Mouse (Mus musculus): Measurements from ENCODE around the gene Gnpat.

Gnpat gene

DNA sequence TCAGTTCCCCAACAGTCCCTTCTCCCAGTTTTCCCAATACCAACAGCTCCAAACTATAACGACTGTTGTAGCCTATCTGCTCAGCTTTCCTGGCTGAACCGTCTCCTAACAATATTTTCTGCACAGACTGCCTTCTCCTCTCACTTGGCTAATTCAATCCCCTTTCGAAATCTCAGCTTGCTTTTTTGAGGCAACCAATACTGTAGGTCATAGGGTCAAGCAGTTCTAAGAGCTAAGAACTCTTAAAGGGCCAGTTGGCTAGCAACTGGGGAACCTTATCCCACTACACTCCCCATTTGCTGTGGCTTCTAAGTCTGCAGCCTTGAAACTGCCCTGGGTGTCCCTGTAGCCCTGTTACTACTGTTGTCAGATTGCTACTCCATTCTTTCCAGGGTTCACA, 17.7 kb upstream of the Gnpat start:
- WGBS = 77% methylated on average over 3 of the region's 3 CpGs

DNA sequence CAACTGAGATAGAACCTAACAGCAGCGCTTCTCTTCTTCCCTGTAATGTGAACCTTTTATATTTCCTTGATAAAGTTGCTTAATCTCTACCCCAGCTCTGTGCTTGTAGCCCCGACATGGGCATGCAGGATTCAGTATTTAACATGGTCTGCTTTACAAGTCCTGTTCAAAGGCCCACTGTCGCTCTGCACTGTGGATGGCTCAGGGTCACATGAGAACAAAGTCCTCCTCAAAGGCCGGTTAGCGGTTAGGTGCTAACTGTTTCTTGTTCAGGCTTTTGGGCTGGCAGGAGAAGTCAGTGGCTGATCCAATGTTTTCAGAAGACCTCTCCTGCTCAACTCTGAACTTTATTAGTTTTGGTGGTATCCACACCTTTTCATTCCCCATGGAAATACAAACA, 17.3 kb upstream of the Gnpat start:
- WGBS = 91% methylated on average over 5 of the region's 5 CpGs

DNA sequence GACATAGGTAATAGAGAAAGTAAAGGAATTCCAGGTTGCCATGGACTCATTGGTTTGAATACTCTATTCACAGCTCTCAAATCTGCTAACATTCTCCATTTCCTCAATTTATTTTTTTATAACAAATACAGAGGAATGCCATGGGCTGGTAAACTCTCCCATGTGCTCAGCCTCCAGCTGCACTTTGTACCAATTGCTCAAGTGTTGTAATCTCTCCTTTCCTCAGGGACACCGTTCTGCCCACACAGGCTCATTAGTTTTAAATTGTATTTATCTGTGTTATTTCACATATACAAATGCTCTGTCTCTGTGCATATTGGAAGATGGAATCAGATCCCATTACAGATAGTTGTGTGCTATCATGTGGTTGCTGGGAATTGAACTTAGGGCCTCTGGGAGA, 9.3 kb upstream of the Gnpat start:
- WGBS = 95% methylated on average over 1 of the region's 1 CpGs

DNA sequence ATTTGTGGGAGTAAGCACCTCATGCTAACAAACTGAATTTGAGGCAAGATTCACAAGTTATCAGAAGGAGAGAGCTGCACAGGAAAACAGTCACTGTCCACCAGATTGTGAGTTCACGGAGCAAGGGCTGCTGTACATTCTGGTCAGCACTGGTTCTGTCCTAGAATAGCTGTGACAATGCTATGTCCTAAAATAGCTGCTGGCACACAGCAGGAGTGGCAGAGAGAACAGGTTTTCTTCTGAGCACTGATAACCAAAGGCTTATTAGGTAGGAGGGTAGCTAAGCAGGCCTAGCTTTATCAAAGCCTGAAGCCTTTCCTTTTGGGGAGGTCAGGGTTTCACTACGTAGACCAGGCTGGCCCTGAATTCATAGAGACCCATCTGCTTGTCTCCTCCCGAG, 2.6 kb upstream of the Gnpat start:
- 73% methylated on average over 3 of the region's 3 CpGs for WGBS

DNA sequence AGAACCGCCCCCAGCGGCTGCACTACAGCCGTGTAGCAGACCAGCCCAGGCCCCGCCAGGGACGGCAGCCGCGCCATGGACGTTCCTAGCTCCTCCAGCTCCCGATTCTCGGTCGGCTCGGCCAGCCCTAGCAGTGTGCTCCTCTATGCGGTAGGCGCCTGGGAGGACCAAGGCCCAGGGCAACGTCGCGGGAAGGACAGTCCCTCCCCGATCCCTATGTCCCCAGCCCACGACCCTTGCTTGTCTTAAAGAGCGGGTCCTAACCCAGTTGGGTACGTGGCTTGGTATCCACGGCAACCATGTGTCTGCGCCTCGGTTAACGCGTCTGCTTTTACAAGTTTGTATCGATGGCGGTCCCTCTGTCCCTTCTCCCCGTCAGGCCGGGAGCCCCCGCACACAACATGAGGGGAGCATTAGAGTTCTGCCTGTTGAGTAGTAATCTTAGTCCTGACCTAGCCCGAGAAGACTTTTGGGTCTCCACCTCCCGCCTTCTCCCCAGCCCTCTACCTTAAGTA, 387 bp downstream of the Gnpat start:
- WGBS = under 1% methylated on average over 33 of the region's 33 CpGs

DNA sequence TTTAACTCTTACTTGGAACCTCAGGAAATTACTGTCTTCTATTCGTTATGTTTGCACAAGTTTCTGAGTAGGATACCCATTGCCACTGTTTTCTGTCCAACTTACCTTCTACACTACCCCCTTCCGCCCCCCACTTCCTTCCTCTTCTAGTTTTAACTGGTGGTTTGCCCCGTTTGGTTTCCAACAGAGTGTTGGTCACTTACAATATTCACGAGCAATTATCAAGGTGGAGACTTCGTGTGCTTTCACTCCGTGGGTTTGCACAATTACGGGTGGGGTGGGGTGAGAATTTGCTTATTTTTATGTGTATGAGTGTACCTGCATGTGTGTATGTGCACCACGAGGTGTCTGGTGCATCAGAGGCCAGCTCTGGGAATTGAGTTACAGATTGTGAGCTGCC, 896 bp downstream of the Gnpat start:
- 11% methylated on average over 8 of the region's 8 CpGs for WGBS

DNA sequence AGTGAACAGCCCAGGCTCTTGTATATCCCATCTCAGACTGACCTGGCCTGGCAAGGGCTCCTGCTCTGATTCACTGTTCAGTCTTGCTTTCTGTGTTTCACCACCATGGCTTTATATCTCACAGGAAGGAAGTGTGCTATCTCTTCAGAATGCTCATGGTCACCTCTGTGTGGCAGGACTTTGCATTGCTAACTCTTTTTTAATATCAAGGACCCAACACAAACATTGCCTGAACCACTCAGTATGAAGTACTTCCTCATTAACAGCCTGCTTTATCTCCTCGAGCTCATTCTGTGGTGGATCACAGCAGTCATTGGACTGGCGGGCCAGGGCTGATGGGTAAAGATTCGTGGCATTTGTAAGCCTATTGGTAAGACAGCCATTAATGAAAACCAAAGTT, 3.8 kb downstream of the Gnpat start:
- WGBS = 83% methylated on average over 3 of the region's 3 CpGs

DNA sequence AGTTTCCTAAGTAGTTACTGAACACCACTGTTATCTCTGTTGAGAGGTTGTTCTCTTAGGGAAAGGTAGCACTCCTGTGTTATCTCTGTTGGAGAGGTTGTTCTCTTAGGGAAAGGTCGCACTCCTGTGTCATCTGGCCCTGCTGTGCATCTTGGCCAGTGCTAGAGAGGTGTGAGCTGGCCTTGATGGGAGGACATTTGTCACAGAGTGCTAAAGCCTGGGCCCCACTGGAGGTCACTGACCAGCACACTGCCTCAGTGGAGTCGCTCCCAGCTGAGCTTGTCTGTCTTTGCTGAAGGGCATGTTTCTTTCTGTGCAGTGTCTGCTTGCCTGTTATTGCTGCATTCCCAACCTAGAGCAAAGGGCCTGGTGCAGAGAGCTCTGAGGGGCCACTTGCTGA, 4.3 kb downstream of the Gnpat start:
- 94% methylated on average over 2 of the region's 2 CpGs for WGBS

DNA sequence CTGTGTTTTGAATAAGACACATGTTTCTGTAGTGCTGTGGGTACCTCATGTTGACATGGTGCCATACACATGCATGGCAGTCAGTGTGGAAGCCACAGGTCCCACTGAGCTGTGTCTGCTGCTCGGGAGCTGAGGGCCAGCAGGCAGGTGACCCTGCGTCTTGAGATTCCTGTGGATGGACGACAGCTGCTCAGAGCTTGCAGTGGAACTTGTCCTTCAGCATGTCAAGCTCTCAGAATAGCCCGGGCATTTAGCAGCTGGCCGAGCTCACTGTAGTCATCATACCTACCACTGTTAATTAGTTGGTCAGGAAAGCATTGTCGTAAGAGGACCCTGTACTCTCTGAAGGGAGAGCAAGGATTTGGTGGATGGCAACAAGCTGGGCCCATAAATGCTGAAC, 6.9 kb downstream of the Gnpat start:
- WGBS = 89% methylated on average over 6 of the region's 6 CpGs

DNA sequence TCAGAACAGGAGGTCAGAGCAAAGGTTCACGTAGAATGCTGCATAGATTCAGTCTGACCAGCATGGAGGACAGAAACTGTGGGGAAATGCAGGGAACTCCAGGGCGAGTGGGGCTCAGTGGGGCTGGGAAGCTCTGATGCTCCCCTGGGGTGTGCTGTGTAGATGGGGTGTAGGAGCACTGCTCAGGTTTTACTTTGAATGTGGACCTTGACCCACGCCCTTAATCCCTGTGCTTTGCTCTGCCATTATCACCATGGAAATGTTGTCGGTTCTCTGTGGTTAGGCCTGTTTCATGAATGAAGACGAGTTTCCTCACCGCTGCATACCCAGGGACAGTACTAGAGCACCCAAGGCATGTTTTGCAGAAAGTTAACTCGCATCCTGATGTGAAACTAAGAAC, 8.6 kb downstream of the Gnpat start:
- WGBS = 95% methylated on average over 7 of the region's 7 CpGs

DNA sequence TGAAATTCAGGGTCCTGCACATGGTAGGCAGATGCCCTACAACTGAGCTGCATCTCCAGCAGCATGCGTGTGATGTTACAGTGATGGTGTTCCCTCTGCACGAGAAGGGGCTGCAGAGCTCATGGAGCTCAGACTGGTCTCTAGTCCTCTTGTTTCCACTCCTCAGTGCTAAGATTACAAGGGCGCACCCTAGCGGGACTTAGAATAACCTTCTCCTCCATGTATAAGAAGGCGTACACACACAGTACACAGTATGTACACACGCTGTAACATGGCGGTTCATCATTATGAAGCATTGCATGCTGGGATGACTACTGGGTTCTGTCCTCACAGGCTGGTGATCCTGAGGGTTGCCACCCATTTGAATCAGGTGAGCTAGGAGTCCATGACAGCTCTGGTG, 9.2 kb downstream of the Gnpat start:
- WGBS = 95% methylated on average over 7 of the region's 7 CpGs

DNA sequence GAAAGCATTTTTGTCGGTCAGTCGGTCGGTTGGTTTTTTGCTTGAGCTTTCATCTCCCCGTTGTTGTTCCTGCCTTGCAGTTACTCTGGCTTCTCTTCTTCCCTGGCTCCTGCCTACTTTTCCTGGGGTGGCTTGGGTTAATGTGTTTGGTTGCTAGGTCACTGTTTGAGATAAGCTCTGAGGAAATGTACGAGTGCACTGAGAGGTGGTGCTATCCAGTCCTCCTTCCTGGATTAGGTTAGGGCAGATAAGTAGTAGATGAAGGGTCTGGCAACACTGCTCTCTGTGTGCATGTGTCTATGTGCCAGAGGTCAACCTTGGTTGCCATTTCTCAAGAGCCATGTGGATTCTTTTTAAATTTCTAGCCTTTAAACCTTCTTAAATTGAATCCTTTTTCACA, 9.9 kb downstream of the Gnpat start:
- 91% methylated on average over 5 of the region's 5 CpGs for WGBS

DNA sequence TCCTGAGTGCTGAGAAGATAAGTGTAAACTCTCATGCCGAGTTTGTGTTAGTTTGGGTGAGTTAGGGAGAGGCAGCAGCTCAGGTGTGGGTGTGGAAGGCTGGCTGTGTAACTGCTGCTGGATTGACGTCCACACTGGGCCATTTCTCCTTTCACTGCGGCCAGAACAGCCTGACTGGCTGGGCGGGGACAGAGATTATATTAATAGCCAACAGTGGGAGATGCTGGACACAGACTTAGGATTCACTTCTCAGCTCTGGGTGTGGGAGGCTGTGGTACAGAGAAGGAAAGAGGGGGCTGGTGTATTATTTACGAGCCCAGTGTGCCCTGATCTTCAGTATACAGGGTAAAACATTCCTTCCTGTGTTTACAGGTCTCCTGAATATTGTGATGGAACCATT, 15.3 kb downstream of the Gnpat start:
- WGBS = 62% methylated on average over 5 of the region's 5 CpGs

DNA sequence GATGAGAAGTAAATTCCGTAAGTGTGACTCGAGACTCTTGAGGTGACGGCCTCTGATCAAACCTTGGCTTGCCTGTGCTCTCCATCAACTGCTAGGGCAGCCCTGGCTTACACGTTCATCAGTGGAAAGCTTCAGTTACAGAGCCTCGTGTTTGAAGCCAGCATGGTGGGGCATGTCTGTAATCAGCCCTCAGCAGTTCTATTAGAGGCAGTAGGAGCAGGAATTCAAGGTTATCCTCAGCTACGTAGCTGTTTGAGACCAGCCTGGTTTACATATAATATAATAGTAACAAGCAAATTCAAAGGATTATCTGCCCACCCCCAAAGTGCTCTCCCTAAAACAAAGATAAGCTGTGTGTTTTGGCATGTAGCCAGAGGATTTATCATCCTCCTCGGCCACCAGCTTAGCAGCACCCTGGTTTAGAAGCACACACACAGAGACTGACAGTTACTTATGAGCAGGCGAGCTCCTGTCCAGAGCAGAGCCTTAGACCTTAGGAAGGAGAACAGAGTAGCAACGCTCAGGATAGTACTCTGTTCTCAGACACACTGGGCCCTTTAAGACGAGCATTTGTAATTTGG, 16.2 kb downstream of the Gnpat start:
- WGBS = 70% methylated on average over 10 of the region's 10 CpGs

DNA sequence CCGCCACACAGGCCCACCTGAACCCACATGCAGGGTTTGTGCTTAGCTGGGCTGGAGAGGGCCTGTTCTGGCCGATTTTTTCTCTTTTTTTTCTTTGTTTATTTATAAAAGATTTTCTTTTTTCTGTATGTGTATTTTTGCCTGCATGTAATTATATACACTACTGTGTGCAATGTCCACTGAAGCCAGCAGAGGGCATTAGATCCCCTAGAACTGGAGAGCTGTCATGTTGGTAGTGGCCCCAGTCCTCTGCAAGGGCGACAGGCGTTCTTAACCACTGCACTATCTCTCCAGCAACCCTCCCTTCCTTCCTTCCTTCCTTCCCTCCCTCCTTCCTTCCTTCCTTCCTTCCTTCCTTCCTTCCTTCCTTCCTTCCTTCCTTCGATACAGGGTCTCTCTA, 25.6 kb downstream of the Gnpat start:
- 94% methylated on average over 5 of the region's 5 CpGs for WGBS

DNA sequence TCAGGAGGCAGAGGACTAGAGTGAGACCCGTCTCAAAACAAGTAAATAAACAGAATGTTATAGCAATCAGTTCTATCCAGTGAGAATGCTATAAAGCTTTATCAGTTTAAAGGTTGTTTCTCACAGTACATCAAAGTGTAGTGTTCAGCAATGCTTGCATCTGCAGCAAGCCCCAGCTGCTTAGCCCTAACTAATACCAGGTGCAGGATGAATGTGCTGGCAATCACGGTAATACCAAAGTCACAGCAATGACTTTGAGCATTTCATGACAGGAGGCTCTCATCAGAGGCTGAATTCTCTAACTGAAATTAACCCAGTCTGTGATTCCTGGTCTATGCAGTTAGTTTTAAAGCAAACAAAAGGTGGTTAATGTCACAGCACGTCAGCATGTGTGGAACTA, 29.8 kb downstream of the Gnpat start:
- WGBS = 45% methylated on average over 3 of the region's 3 CpGs

DNA sequence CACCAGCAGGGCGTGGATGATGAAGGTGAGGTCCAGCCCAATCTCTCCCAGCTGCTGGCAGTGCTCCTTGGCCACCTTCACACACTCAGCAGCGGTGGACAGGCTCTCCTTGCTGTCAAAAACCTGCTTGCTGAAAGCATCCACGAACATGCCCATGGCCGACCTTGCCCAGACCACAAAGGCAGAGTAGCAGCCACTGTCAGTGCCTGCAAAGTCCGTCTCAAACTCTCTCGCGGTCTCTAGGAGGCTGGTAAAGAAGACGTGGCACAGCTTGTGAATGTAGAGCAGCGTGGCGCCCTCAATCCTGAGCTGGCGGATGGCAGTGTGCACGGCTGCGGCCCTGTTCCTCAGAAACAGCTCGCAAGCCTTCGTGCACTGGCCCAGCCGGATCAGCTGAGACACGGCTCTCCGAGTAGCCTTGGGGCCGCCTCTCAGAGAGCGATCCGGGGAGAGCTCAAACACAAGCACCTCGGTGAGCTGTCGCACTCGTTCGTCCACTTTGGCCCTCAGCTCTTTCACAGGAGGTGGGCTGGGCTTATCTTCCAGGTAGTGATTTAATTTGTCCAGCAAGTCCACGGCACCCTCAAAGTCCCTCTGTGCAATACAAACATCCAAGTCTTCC, 33.3 kb downstream of the Gnpat start:
- 77% methylated on average over 26 of the region's 26 CpGs for WGBS

DNA sequence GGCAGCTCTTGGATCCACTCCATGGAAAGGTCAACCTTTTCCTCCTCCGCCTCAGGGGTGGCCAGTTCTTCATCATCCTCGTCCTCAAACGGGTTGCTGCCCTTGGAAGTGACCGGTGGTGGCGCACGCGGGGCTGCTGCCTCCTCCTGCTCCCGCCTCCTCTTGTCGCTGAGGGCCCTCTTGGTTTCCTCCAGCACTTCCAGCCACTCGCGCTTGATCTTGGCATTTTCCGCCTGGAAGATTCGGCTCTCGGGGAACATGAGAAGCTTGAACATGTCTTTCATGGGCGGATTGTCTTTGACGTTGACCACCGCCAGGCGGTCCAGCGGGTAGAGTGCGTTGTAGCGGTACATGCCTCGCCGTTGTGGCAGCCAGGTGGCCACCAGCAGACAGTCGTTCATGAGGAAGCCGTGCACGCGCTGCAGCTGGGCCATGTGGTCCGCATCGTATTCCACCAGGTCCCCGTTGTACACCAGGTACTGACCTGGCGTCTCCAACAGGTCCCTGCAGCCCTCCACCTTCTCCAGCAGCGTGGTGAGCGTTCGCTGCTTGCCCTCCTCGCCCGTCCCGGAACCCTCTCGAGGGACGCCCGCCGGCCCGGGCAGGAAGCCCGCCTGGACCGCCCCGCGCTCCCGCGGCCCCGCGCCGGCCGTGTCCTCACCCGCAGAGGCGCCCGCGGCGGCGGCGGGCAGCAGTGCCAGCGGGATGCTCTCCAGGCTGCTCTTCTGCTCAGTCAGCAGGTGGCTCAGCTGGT, 34.0 kb downstream of the Gnpat start:
- 1% methylated on average over 60 of the region's 60 CpGs for WGBS

DNA sequence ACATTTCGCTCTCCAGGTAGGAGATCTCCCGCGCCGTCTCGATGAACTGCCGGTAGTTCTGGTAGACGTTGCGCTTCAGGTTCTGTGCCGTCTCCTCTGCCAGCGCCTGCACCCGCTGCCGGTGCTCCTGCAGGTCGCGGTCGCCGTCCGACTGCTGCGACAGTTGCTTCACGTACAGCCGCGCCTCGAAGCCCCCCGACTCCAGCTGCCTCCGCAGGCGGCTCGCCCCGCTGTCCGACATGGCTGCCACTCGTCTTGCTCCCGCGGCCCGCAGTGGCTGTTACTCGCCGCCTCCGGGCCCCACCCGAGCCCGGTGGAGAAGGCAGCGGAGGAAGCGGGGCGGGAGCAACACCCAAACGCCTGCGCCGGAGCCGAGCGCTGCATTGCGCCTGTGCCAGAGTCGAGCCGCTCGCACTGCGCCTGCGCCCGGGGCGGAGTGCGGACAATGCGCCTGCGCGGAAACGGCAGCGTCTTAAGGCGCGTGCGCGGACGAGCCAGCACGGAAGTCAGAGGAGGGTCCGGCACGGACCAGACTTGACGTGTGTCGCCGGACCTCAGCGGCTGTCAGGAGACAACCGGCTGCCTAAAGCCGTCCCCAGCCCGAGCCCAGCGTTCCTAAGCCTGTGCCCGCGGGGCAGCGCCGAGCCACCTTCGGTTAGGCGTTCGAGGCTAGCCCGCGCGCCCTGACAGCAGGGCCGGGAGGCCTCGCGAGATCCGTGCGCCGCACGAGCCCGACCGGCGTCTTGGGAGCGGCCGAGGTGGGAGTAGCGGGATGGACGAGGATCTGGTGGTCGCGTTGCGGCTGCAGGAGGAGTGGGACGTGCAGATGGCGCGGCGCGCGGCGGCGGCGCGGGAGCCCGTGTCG, 34.8 kb downstream of the Gnpat start, which contains the start of the genes Exoc8 and Sprtn:
Gene Exoc8 (minus strand): TSS at position 320 of the 865 bp plus-strand sequence.
Gene Sprtn (plus strand): TSS at position 501 of the 865 bp plus-strand sequence.
- WGBS = under 1% methylated on average over 114 of the region's 114 CpGs

DNA sequence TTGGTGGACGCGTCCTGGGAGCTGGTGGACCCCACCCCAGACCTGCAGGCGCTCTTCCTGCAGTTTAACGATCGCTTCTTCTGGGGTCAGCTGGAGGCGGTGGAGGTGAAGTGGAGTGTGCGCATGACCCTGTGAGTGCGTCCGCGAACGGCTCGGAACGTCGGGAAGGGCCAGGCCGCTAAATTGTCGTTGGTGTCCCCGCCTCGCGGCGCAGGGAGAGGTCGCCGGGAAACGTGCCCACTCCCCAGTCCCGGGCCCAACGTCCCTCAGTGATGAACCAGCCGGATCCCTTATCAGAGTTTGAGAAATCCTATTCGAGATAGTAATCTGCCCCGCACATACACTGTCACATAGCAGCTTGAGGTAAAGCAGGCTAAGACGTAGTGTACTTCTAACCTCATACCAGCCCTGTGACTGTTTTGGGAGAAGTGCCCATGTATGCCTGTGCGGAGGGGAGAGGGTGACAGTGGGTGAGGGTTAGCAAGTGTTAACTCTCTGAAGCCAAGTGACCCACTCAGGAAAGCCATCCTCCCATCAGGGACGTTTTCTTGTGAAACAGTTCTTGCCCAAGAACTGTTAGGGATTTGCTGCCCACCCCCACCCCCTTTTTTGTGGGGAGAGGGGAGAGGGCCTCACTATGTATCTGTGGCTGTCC, 35.5 kb downstream of the Gnpat start:
- WGBS = 4% methylated on average over 31 of the region's 31 CpGs

DNA sequence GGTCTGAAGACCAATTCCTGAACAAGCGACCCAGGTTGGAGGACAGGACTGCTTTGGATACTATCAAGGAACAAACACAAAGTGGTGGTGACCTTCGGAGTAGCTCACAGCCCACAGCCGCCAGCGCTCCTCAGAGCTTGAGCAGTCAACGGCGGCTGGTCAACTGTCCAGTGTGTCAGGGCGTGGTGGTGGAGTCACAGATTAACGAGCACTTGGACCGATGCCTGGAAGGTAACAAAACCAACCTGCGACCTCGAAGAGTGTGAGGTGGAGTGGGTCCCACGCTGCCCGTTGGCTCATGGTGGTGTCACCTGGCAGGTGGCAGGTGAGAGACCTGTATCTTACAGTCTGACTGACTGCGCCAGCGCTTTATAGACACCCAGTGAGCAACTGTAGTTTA, 40.4 kb downstream of the Gnpat start:
- 92% methylated on average over 15 of the region's 15 CpGs for WGBS
